Mouse (Mus musculus): ENCODE measurements at regions not wholly inside any gene's neighbourhood (a gene's known extent, or its start where the extent isn't known, plus 50 kb on each side); places are given as distances from the start of the nearest gene placed in this dataset.

GRCm38 (mm10) chr12:99077366-99077765 lies 157.0 kb downstream of the Ttc8 start:
- TF ChIP-seq POLR2A (IDR thresholded peaks at IDR 0.05; ENCODE audit: borderline replicate concordance, extremely low read depth, low read depth, low read length) (no peak), CTCF (IDR thresholded peaks at IDR 0.05; ENCODE audit: insufficient read depth, low read length) (no peak)
